Mouse (Mus musculus) NIH3T3 (cell line): ENCODE data around the gene Hspa12b.

ENCODE experiments used
- DNase-seq: peaks from one replicate; pipeline ENCODE4 v3.0.0-alpha.2; 2012; ENCODE audit warnings: low read depth

Gene Hspa12b

DNA sequence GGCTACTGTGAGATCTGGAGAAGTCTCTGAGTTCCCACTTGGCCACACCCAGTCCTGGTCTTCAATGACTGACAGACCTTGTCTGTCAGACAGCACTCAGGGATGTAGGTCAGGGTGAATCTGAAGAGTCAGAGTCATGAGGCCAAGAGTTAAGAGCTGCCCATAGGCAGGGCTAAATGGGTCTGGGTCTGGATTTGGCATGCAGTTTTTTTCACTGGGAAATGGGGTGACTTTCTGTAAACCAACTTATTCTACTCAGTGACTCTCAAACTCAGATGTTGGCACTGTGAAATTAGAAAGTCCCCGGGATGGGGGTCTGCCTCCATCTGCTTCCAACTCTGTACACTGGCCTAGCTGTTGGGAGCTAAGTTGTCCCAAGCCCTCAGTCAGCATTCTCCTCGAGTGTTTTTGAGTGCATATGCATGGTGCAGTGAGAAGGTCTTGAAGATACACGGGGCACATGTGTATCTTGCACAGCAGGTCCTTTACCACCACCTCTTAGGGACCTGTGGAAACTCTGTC is 1.6 kb downstream of the Hspa12b start:
- no peak for DNase-seq

DNA sequence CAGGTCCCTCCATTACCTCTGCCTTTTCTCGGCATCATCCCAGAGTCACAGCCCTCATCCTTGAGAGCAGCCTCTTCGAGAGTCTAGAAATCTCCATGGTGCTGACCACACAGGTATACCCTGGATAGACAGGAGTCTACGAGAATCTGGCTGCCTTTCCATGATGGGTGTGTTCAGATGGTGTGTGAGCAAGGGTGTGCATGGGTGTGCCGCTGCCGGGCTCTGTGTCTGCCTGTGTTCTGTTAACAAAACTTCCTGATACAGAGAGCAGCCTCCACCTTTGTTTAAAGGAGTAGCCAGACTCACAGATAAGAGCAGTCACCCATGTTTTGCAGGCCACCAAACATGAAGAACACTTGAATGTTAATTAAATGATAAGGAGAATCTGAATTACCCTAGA is 2.8 kb downstream of the Hspa12b start:
- DNase-seq = no peak

GRCm38 (mm10) chr2:131130849-131131248 is 3.8 kb downstream of the Hspa12b start:
- DNase-seq = no peak

DNA sequence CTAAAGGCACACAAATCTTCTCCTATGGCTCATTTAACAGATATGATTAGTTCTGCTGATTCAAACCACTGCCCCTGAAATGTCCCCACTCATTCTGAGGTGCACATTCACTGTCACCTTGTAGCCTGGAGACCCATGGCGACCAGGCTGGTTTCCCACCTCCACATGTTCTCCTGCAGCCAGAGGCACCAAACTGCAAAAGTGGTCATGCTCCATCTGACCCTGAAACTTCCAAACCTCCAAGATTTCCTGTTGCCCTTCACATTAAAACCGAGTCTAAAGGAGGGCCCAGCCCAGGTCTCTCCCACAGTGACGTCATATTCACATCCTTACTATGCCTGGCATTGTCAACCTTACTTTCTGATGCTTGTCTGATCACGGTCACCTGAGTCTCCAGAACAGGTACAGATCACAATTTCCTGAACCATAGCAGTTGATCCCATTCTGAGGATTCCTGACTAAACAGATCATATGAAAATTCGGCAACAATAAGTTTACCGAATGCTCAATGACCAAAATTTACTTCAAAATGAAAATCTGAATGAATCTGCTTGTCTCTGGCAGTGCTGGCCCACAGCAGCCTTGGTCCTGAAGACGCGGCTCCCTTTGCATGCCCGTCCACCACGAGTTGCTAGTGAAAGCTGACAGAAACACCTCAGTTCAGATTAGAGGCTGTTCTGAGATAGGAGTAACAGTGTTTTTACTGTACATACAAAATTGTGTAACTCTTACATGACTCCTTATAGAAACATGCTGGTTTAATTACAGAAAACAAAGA is 5.2 kb downstream of the Hspa12b start:
- no peak for DNase-seq

- DNase-seq = no peak
Observed at GRCm38 (mm10) chr2:131132930-131133547, 6.0 kb downstream of the Hspa12b start, which contains the start of gene Gm11037. Gene Gm11037, plus strand, starts transcription at chr2:131133497.

DNA sequence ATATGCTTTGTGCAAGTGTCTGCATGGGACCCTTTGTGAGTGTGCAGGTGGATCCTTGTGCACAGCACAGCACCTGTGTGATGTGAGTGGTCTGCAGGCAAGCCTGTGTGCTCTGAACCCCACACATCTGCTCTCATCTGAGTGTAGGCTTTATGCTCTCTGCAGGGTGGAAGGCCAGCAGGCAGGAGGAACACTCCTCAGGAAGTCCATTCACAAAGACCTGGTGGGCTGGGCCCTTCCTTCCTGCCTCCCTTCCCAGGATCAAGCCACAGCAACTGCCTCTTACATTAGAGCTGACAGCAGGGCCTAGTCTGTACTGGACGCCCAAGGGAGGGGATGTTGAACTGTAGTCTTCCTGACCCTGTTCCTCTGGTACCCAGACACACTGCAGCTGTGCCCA is 7.3 kb downstream of the Hspa12b start:
- no peak for DNase-seq

DNA sequence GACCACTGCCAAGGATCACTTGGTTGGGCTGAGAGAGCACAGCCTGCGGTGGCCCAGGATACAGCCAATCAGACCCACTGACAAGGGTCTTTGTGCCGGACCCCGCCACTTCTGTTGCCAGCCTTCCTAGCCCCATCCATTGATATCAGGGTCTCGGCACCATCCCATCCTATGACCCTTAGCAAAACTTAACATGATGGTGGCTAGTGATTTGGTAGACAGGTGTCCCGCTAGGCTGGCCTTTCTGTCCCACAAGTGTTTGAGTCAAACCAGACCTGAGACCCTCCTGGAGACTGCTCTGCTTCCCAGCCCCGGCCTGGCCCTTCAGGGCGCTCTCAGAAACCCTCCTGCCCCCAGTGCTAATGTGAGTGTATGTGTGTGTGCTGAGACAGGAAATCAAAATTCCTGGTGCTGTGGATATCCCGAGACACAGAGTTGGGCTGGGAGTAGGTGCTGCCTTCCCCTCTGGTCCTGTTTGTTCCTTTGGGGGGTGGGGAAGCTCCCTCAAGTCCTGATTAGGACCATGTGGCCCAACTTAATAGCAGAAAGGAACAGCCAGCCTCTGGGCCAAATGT is 7.8 kb downstream of the Hspa12b start:
- no peak for DNase-seq

- no peak for DNase-seq
Observed at GRCm38 (mm10) chr2:131135521-131136139, 8.6 kb downstream of the Hspa12b start.

DNA sequence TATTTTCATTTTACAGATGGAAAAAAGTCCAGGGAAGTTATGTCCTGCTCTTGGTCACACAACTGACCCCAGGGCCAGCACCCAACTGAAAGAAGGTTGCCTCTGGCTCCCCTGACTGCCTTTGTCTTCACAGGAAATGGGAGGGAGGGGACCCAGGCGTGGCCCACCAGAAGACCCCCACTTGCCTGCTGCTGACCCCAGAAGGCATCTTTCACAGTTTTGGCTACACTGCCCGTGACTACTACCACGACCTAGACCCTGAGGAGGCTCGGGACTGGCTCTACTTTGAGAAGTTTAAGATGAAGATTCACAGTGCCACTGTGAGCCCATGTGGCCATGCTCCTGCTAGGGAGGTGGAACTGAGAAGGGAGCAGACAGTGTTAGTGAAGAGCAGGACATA is 11.2 kb downstream of the Hspa12b start:
- no peak for DNase-seq

DNA sequence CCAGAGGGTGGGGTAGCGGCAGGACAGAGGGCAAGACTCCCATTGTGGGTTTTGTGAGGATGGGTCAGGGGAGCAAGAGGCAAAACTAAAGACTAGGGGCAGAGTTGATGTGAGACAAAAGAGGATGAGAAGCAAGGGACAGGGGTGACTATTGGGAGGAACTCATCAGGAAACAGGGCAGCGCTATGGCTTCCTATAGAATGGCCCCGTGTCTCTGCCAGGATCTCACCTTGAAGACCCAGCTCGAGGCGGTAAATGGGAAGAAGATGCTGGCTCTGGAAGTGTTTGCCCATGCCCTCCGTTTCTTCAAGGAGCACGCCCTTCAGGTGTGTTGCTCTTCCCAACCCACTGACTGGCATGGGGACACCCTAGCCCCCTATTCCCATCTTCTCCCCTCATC is 11.7 kb downstream of the Hspa12b start:
- DNase-seq = no peak

GRCm38 (mm10) chr2:131139287-131139686 is 12.2 kb downstream of the Hspa12b start:
- no peak for DNase-seq

GRCm38 (mm10) chr2:131139886-131140532 is 12.9 kb downstream of the Hspa12b start:
- DNase-seq = no peak

GRCm38 (mm10) chr2:131140533-131140905 is 13.4 kb downstream of the Hspa12b start:
- no peak for DNase-seq

- DNase-seq = no peak
Observed at GRCm38 (mm10) chr2:131141336-131141986, 14.4 kb downstream of the Hspa12b start.

DNA sequence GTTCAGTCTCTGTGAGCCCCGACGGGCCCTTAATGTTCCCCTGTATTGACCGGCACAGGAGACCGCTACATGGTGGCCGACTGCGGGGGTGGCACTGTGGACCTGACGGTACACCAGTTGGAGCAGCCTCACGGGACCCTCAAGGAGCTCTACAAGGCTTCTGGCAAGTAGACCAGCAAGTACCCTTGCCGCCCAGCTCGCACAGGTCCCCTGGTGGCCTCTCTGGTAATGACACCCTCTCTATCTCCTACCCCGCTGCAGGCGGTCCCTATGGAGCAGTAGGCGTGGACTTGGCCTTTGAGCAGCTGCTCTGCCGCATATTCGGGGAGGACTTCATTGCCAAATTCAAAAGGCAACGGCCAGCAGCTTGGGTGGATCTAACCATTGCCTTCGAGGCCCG is 15.5 kb downstream of the Hspa12b start:
- peak; percentile 70 for DNase-seq

DNA sequence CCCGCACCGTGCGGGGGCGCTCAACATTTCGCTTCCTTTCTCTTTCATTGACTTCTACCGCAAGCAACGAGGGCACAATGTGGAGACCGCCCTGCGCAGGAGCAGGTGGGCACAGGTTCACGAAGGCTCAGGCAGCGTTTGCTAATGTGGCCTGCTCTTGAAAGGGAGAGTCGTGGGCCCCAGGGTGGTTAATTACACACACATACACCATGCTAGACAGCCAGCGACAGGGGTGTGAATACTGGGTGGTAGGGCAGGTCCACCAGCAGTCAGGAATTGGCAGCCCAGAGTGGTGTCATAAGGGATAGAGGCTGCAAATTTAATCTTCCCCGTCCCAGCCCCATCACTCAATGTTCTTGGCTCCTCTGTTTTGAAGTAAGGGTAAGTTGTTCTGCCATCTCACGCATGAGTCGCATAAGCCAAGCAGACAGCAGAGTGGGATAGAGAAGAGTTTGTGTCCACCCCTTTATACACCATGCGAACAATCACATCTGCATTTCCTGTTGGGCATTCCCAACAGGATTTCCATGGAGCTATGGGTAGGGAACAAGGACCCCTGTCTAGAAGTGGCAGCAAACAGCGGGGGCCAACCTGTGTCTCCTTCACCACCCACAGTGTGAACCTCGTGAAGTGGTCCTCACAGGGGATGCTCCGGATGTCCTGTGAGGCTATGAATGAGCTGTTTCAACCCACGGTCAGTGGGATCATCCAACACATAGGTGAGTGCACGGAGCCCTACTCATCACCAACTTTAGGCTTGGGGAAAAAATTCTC is 16.1 kb downstream of the Hspa12b start:
- DNase-seq = no peak

DNA sequence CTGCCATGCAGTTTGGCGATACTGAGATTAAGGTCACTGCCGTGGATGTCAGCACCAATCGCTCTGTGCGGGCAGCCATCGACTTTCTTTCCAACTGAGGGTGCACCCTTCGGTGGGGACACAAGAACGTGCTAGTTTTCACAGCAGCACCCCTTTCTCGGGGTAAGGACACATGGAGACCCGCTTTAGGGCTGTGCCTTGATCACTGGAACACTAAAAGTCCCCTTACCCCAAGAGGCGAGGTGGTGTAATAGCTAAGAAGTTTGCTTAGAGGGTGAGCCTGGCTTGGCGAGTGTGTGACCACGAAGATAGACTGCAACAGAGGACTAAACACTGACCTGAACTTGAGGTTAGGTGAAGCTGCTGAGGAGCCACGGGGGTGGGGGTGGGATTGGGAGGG is 18.0 kb downstream of the Hspa12b start:
- no peak for DNase-seq

- no peak for DNase-seq
Observed at GRCm38 (mm10) chr2:131145536-131145935, 18.5 kb downstream of the Hspa12b start.

GRCm38 (mm10) chr2:131146193-131147042 is 19.3 kb downstream of the Hspa12b start:
- no peak for DNase-seq

GRCm38 (mm10) chr2:131147043-131147365 is 19.9 kb downstream of the Hspa12b start:
- DNase-seq = no peak
